Mouse (Mus musculus) stomach, postnatal 0 days (tissue): ENCODE results near the gene Trim38.

ENCODE experiments used
- CTCF ChIP-seq: IDR thresholded peaks from 2 replicates; pipeline ENCODE4 v1.5.1; 2016; ENCODE audit warnings: antibody characterized with exemption, low read depth, mild to moderate bottlenecking, moderate library complexity
- EP300 ChIP-seq: optimal IDR thresholded peaks from 2 replicates; pipeline ENCODE3; 2016; ENCODE audit warnings: antibody characterized with exemption

DNA sequence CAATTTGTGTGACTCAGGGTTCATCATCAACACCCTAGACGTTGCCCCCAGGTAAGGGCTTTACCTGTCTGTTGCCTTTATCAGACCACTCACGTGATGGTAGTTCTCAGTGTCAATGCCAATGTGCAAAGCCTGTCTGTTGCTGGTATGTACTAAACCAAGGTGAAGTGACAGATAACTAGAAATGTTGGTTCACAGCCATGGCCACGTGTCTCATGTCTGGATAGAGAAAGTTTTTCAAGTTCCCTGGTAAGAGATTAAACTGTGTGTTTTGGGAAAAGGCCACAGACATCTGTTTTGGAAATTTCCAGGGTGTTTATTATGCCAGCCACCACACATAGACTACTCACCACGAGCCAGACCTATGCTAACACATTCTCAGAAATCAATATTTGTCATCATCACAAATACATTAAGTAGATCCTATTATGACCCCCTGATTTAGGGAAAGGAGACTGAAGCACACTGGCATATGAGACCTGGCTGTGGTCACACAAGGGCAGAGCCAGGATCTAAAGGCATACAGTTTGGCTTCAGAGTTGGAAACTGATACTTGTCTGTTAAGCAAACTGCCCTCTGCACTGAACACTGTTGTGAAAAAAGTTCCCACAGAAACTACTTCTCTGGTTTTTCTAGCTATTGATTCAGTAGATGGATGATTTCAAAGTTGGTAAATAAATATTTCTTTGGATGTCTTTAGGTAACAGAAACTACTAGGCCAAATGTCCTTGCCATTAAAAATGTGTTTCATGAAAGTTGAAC, 50.6 kb downstream of the Trim38 start:
- TF ChIP-seq CTCF (no peak), EP300 (no peak)
